Mouse (Mus musculus): Measurements from ENCODE around the gene Olfr66. TPM values are rescaled to one million over a fixed set of nuclear protein-coding genes. Genes with fewer than 3 reads are reported as not detected.

Olfr66 gene
- polyA plus RNA-seq, 1 experiment from 2014 or later = not detected

GRCm38 (mm10) chr7:103860855-103861254 lies 25.2 kb downstream of the Olfr66 start:
- peak; percentile 4 for DNase-seq (ENCODE audit: low spot score)
- Histone ChIP-seq H3K36me3 (no peaks in the 10 kb centered on the region), H3K27ac (no peak overlapping the region), H3K9me3 (no peaks in the 10 kb centered on the region), H3K27me3 (ENCODE audit: insufficient read depth, poor library complexity, severe bottlenecking) (no peaks in the 10 kb centered on the region), H3K4me3 (no peak overlapping the region), H3K4me1 (replicated peaks) (no peaks in the 10 kb centered on the region)
- 67% methylated on average over 1 of the region's 1 CpGs for WGBS

DNA sequence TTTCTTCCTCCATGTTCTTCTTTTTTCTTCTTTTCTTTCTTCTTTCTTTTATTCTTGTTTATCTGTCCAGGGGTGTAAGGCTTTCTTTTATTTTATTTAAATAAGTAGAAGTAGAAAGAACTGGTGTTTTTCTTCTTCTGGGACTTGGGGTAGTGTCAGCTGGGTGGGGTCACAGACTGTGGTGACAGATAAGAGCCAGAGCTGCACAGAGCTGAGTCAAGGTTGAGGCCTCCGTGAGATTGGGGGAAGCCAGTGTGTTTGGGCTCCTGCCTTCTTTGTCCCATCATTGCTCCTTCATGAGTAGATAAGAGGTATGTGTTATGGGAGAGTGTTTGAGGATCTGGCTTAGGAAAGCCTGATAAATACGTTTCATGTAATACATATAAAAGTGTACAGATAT lies 27.0 kb downstream of the Olfr66 start:
- Histone ChIP-seq H3K27ac (no peak overlapping the region), H3K36me3 (no peaks in the 10 kb centered on the region), H3K9me3 (no peaks in the 10 kb centered on the region), H3K27me3 (ENCODE audit: insufficient read depth, poor library complexity, severe bottlenecking) (no peaks in the 10 kb centered on the region), H3K4me3 (no peak overlapping the region), H3K4me1 (replicated peaks) (no peaks in the 10 kb centered on the region)
- DNase-seq (ENCODE audit: low spot score) = no peak
- 78% methylated on average over 2 of the region's 2 CpGs for WGBS

DNA sequence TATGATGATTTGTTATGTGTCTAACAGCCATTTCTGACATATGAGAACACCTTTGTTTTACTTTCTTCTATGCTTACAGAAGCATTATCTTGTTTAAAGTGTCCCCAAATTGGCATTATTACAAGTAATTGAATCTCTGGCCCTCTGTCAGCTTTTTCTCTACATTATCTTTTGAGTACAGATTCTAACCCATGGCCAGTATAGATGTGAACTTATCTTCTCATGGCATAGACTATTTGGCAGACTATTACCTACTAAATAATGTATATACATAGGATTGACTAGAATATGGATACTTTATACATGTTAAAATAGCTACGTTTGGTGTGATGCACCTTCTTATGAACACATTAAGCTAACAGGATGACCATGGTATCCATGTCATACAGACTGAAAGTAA lies 31.4 kb downstream of the Olfr66 start:
- Histone ChIP-seq H3K27me3 (ENCODE audit: insufficient read depth, poor library complexity, severe bottlenecking) (no peaks in the 10 kb centered on the region), H3K9me3 (no peaks in the 10 kb centered on the region), H3K4me1 (replicated peaks) (no peaks in the 10 kb centered on the region), H3K27ac (no peak overlapping the region), H3K4me3 (no peak overlapping the region), H3K36me3 (no peaks in the 10 kb centered on the region)
- WGBS = 77% methylated on average over 1 of the region's 1 CpGs
- DNase-seq (ENCODE audit: low spot score) = no peak

GRCm38 (mm10) chr7:103853090-103853489 lies 33.0 kb downstream of the Olfr66 start, which contains the start of gene Hbb-y:
Gene Hbb-y, minus strand, starts transcription at chr7:103853216.
- H3K27ac ChIP-seq = no peak within 1 kb of the TSS
- H3K4me1 ChIP-seq (replicated peaks) = no peaks in the 10 kb centered on the region
- no peak for DNase-seq (ENCODE audit: low spot score)
- no peaks in the 10 kb centered on the region for H3K27me3 ChIP-seq (ENCODE audit: insufficient read depth, poor library complexity, severe bottlenecking)
- 83% methylated on average over 2 of the region's 2 CpGs for whole genome bisulfite sequencing
- H3K9me3 ChIP-seq = no peaks in the 10 kb centered on the region
- no peaks in the 10 kb centered on the region for H3K36me3 ChIP-seq
- H3K4me3 ChIP-seq = no peak within 1 kb of the TSS

DNA sequence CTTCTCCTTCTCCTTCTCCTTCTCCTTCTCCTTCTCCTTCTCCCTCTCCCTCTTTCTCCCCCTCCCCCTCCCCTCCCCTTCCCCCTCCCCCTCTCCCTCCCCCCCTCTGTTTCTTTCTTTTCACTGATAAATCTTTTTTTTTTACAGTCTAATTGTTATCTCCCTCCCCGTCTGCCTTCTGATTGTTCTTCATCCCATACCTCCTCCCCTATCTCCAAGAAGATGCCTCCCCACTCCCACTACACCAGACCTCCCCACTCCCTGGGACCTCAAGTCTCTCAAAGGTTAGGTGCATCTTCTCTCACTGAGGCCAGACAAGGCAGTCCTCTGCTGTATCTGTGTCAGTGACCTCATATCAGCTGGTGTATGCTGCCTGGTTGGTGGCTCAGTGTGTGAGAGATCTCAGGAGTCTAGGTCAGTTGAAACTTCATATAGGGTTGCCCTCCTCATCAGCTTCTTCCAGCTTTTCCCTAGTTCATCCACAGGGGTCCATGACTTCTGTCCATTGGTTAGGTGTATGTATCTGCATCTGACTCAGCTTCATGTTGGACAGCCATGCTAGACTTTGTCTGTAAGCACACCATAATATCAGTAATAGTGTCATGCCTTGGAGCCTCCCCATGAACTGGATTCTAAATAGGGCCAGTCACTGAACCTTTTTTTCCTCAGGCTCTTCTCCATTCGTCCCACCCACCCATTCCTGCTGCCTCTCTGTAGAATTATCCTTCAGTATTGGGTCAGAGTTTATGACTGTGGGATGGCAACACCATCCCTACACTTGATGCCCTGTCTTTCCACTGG lies 41.3 kb downstream of the Olfr66 start:
- WGBS = 42% methylated on average over 2 of the region's 2 CpGs
- Histone ChIP-seq H3K4me1 (replicated peaks) (no peaks in the 10 kb centered on the region), H3K27me3 (ENCODE audit: insufficient read depth, poor library complexity, severe bottlenecking) (no peaks in the 10 kb centered on the region)

GRCm38 (mm10) chr7:103843034-103843433 lies 43.0 kb downstream of the Olfr66 start, which contains the start of gene Hbb-bh1:
Gene Hbb-bh1, minus strand, starts transcription at chr7:103843164.
- H3K27ac ChIP-seq = no peak within 1 kb of the TSS
- no peaks in the 10 kb centered on the region for H3K4me1 ChIP-seq (replicated peaks)
- no peak for DNase-seq (ENCODE audit: low spot score)
- H3K4me3 ChIP-seq = no peak within 1 kb of the TSS
- H3K9me3 ChIP-seq = no peaks in the 10 kb centered on the region
- no peaks in the 10 kb centered on the region for H3K36me3 ChIP-seq
- 83% methylated on average over 2 of the region's 2 CpGs for WGBS
- H3K27me3 ChIP-seq (ENCODE audit: insufficient read depth, poor library complexity, severe bottlenecking) = no peaks in the 10 kb centered on the region

More for the DNA sequence above, 41.3 kb downstream of the Olfr66 start:
- Histone ChIP-seq H3K36me3 (no peaks in the 10 kb centered on the region), H3K4me3 (no peak overlapping the region), H3K9me3 (no peaks in the 10 kb centered on the region), H3K27ac (no peak overlapping the region)
- DNase-seq (ENCODE audit: low spot score) = no peak

DNA sequence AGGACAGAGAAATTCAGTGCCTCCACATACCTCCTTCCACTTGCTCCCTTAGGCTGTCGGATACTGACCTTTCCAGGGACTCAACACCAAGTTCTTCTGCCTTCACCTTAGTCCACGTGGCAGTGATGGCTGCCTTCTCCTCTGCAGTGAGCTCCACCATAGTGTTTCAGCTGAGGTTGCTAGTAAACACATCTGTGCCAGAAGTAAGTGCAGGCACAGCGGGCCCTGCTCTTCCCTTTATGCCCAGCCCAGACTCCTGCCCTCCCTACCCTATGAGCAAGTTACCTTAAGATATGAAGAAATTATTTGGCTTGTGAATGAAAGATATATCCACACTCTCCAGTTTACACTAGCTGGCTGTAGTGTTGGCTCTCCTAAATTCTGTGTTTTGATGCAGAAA lies 45.8 kb downstream of the Olfr66 start, which contains the start of gene Hbb-bh2:
TSS of gene Hbb-bh2 (minus strand) at position 253 of the 400 bp plus-strand sequence.
- Histone ChIP-seq H3K9me3 (no peaks in the 10 kb centered on the region), H3K27me3 (ENCODE audit: insufficient read depth, poor library complexity, severe bottlenecking) (no peaks in the 10 kb centered on the region), H3K4me1 (replicated peaks) (no peaks in the 10 kb centered on the region), H3K27ac (no peak within 1 kb of the TSS), H3K4me3 (no peak within 1 kb of the TSS), H3K36me3 (no peaks in the 10 kb centered on the region)
- DNase-seq (ENCODE audit: low spot score) = no peak
- WGBS = 79% methylated on average over 3 of the region's 3 CpGs

Other genes with a start within 250 kb of the Olfr66 start
- not detected in 2 replicates for gene Olfr622, start 243.6 kb downstream of the Olfr66 start, polyA plus RNA-seq (2016; fragmentation: Nextera tagmentation; extraction: Ambion mirVana)
- not detected in 2 replicates for gene Olfr623, start 222.6 kb downstream of the Olfr66 start, polyA plus RNA-seq (2016; fragmentation: Nextera tagmentation; extraction: Ambion mirVana)
- 0.03 TPM in 1 of 2 replicates, not detected in the other for gene Olfr624, start 215.1 kb downstream of the Olfr66 start, polyA plus RNA-seq (2016; fragmentation: Nextera tagmentation; extraction: Ambion mirVana)
- gene Olfr625-ps1, start 203.5 kb downstream of the Olfr66 start, polyA plus RNA-seq (2016; fragmentation: Nextera tagmentation; extraction: Ambion mirVana) = not detected in 2 replicates
- gene Olfr243, start 171.6 kb downstream of the Olfr66 start, polyA plus RNA-seq (2016; fragmentation: Nextera tagmentation; extraction: Ambion mirVana) = not detected in 2 replicates
- gene Olfr628, start 155.9 kb downstream of the Olfr66 start, polyA plus RNA-seq (2016; fragmentation: Nextera tagmentation; extraction: Ambion mirVana) = not detected in 2 replicates
- not detected in 2 replicates for gene Olfr629, start 141.3 kb downstream of the Olfr66 start, polyA plus RNA-seq (2016; fragmentation: Nextera tagmentation; extraction: Ambion mirVana)
- gene Olfr630, start 128.9 kb downstream of the Olfr66 start, polyA plus RNA-seq (2016; fragmentation: Nextera tagmentation; extraction: Ambion mirVana) = not detected in 2 replicates
- gene Olfr69, start 114.7 kb downstream of the Olfr66 start, polyA plus RNA-seq (2016; fragmentation: Nextera tagmentation; extraction: Ambion mirVana) = not detected in 2 replicates
- not detected in 2 replicates for gene Olfr68, start 106.6 kb downstream of the Olfr66 start, polyA plus RNA-seq (2016; fragmentation: Nextera tagmentation; extraction: Ambion mirVana)
- gene Olfr67, start 94.4 kb downstream of the Olfr66 start, polyA plus RNA-seq (2016; fragmentation: Nextera tagmentation; extraction: Ambion mirVana) = not detected in 2 replicates
- gene Hbb-bt, start 72.3 kb downstream of the Olfr66 start, polyA plus RNA-seq (2016; fragmentation: Nextera tagmentation; extraction: Ambion mirVana) = 187 and 377 TPM in 2 replicates
- gene Hbb-bs, start 58.2 kb downstream of the Olfr66 start, polyA plus RNA-seq (2016; fragmentation: Nextera tagmentation; extraction: Ambion mirVana) = 78.1 and 116 TPM in 2 replicates
- 0.63 TPM in 1 of 2 replicates, not detected in the other for gene Hbb-bh2, start 45.7 kb downstream of the Olfr66 start, polyA plus RNA-seq (2016; fragmentation: Nextera tagmentation; extraction: Ambion mirVana)
- gene Hbb-bh1, start 43.1 kb downstream of the Olfr66 start, polyA plus RNA-seq (2016; fragmentation: Nextera tagmentation; extraction: Ambion mirVana) = 3,568 and 4,570 TPM in 2 replicates
- 8,684 and 9,134 TPM in 2 replicates for gene Hbb-y, start 33.0 kb downstream of the Olfr66 start, polyA plus RNA-seq (2016; fragmentation: Nextera tagmentation; extraction: Ambion mirVana)
- gene Olfr64, start 8.2 kb upstream of the Olfr66 start, polyA plus RNA-seq (2016; fragmentation: Nextera tagmentation; extraction: Ambion mirVana) = not detected in 2 replicates
- gene Olfr65, start 17.2 kb upstream of the Olfr66 start, polyA plus RNA-seq (2016; fragmentation: Nextera tagmentation; extraction: Ambion mirVana) = not detected in 2 replicates
- gene Olfr631, start 42.6 kb upstream of the Olfr66 start, polyA plus RNA-seq (2016; fragmentation: Nextera tagmentation; extraction: Ambion mirVana) = not detected in 2 replicates
- gene Olfr632, start 48.1 kb upstream of the Olfr66 start, polyA plus RNA-seq (2016; fragmentation: Nextera tagmentation; extraction: Ambion mirVana) = not detected in 2 replicates
- gene Olfr633, start 58.2 kb upstream of the Olfr66 start, polyA plus RNA-seq (2016; fragmentation: Nextera tagmentation; extraction: Ambion mirVana) = not detected in 2 replicates
- 0.03 TPM in 1 of 2 replicates, not detected in the other for gene Olfr635, start 84.9 kb upstream of the Olfr66 start, polyA plus RNA-seq (2016; fragmentation: Nextera tagmentation; extraction: Ambion mirVana)
- gene Olfr638, start 112.5 kb upstream of the Olfr66 start, polyA plus RNA-seq (2016; fragmentation: Nextera tagmentation; extraction: Ambion mirVana) = not detected in 2 replicates
- gene Olfr639, start 131.1 kb upstream of the Olfr66 start, polyA plus RNA-seq (2016; fragmentation: Nextera tagmentation; extraction: Ambion mirVana) = 0.02 TPM in 1 of 2 replicates, not detected in the other
- not detected in 2 replicates for gene Olfr640, start 139.3 kb upstream of the Olfr66 start, polyA plus RNA-seq (2016; fragmentation: Nextera tagmentation; extraction: Ambion mirVana)
- not detected in 2 replicates for gene Olfr641, start 149.2 kb upstream of the Olfr66 start, polyA plus RNA-seq (2016; fragmentation: Nextera tagmentation; extraction: Ambion mirVana)
- gene Olfr642, start 166.4 kb upstream of the Olfr66 start, polyA plus RNA-seq (2016; fragmentation: Nextera tagmentation; extraction: Ambion mirVana) = not detected in 2 replicates
- gene 4930516K23Rik, start 175.2 kb upstream of the Olfr66 start, polyA plus RNA-seq (2016; fragmentation: Nextera tagmentation; extraction: Ambion mirVana) = not detected in 2 replicates
- not detected in 2 replicates for gene Olfr644, start 185.6 kb upstream of the Olfr66 start, polyA plus RNA-seq (2016; fragmentation: Nextera tagmentation; extraction: Ambion mirVana)
- gene Olfr645, start 199.2 kb upstream of the Olfr66 start, polyA plus RNA-seq (2016; fragmentation: Nextera tagmentation; extraction: Ambion mirVana) = not detected in 2 replicates
- not detected in 2 replicates for gene Olfr646, start 218.6 kb upstream of the Olfr66 start, polyA plus RNA-seq (2016; fragmentation: Nextera tagmentation; extraction: Ambion mirVana)
- not detected in 2 replicates for gene Ubqln5, start 243.6 kb upstream of the Olfr66 start, polyA plus RNA-seq (2016; fragmentation: Nextera tagmentation; extraction: Ambion mirVana)

Measured in hindbrain, embryonic 10.5 days (tissue).